Comparison of ENCODE assay signal across 8 mouse cellular contexts in genomic region chr19:3935896-3936850, GRCm38 (mm10). TPM values are rescaled to one million over a fixed set of nuclear protein-coding genes. Genes with fewer than 3 reads are reported as not detected.
DNase-seq lines count a peak whose midpoint lies in the region; ATAC-seq and TF ChIP-seq lines count a peak whose summit lies in the region.

No protein-coding gene starts in this region.

- ATAC-seq in common myeloid progenitor, adult 5-6 weeks (replicated peaks; ENCODE audit: low read depth, poor library complexity, severe bottlenecking) = peak; percentile 65
- peak; percentile 26 for ATAC-seq in lung, embryonic 14.5 days (ENCODE audit: insufficient read depth)
- ATAC-seq in neural tube, embryonic 13.5 days (ENCODE audit: low read depth) = peak; percentile 37; the same call in 1 of the 2 replicates

- no peaks in the 10 kb centered on the region for H3K79me2 ChIP-seq in heart, adult 2 months (replicated peaks; ENCODE audit: control insufficient read depth, insufficient read depth, low read length)

- H3K4me1 ChIP-seq in testis, adult 2 months (ENCODE audit: control insufficient read depth, insufficient read depth, low read length) = peaks cover 5% of the 10 kb centered on the region
- H3K4me1 ChIP-seq in heart, adult 2 months (ENCODE audit: control insufficient read depth, insufficient read depth, low read length) = peaks cover 6% of the 10 kb centered on the region
- peaks cover 9% of the 10 kb centered on the region for H3K4me1 ChIP-seq in lung, embryonic 14.5 days (ENCODE audit: insufficient read depth)
- H3K4me1 ChIP-seq in neural tube, embryonic 13.5 days (replicated peaks) = peaks cover 16% of the 10 kb centered on the region

- H3K36me3 ChIP-seq in testis, adult 2 months (ENCODE audit: control insufficient read depth, insufficient read depth, low read length) = no peaks in the 10 kb centered on the region
- no peaks in the 10 kb centered on the region for H3K36me3 ChIP-seq in heart, adult 2 months (ENCODE audit: control insufficient read depth, insufficient read depth, low read length)
- no peaks in the 10 kb centered on the region for H3K36me3 ChIP-seq in lung, embryonic 14.5 days (ENCODE audit: insufficient read depth)
- H3K36me3 ChIP-seq in neural tube, embryonic 13.5 days = no peaks in the 10 kb centered on the region

- H3K27ac ChIP-seq in testis, adult 2 months (ENCODE audit: control insufficient read depth, insufficient read depth, low read depth, low read length) = no peak overlapping the region; the same call in 1 of the 2 replicates
- peak overlapping the region; percentile 76 for H3K27ac ChIP-seq in heart, adult 2 months
- H3K27ac ChIP-seq in lung, embryonic 14.5 days (ENCODE audit: low read depth) = no peak overlapping the region
- no peak overlapping the region for H3K27ac ChIP-seq in neural tube, embryonic 13.5 days (replicated peaks)

- WGBS in heart, adult 2 months = 11% methylated on average over 22 of the region's 22 CpGs
- WGBS in lung, embryonic 14.5 days = 9% methylated on average over 22 of the region's 22 CpGs
- 9% methylated on average over 22 of the region's 22 CpGs for WGBS in neural tube, embryonic 13.5 days

- H3K27me3 ChIP-seq in testis, adult 2 months (ENCODE audit: control insufficient read depth, insufficient read depth, low read length) = no peaks in the 10 kb centered on the region
- no peaks in the 10 kb centered on the region for H3K27me3 ChIP-seq in heart, adult 2 months (ENCODE audit: control insufficient read depth, insufficient read depth, low read length)
- H3K27me3 ChIP-seq in lung, embryonic 14.5 days (ENCODE audit: insufficient read depth, low read length) = no peaks in the 10 kb centered on the region
- H3K27me3 ChIP-seq in neural tube, embryonic 13.5 days = peaks cover 29% of the 10 kb centered on the region

- TF ChIP-seq POLR2A in testis, adult 2 months (IDR thresholded peaks at IDR 0.05; ENCODE audit: control insufficient read depth, low read depth, low read length) = no peak
- TF ChIP-seq POLR2A in heart, adult 2 months (IDR thresholded peaks at IDR 0.05; ENCODE audit: insufficient read depth, low read depth, low read length) = peak; percentile 55

- H3K4me3 ChIP-seq in testis, adult 2 months (ENCODE audit: control insufficient read depth, low read depth, low read length) = peak overlapping the region; percentile 65
- H3K4me3 ChIP-seq in heart, adult 2 months = peak overlapping the region; percentile 70
- H3K4me3 ChIP-seq in lung, embryonic 14.5 days (ENCODE audit: low read depth, low read length) = peak overlapping the region; percentile 50
- peak overlapping the region; percentile 41 for H3K4me3 ChIP-seq in neural tube, embryonic 13.5 days

- intact Hi-C loops in heart, adult 2 months (cut with DNase I) = no loop called here

- no peaks in the 10 kb centered on the region for H3K9me3 ChIP-seq in lung, embryonic 14.5 days (ENCODE audit: low read depth, low read length)
- H3K9me3 ChIP-seq in neural tube, embryonic 13.5 days = no peaks in the 10 kb centered on the region

- H3K4me2 ChIP-seq in lung, embryonic 14.5 days = peak overlapping the region; percentile 94
- H3K4me2 ChIP-seq in neural tube, embryonic 13.5 days = peak overlapping the region; percentile 75

- peak; percentile 76; the same call in 1 of the 2 replicates for TF ChIP-seq EP300 in heart, adult 2 months (IDR thresholded peaks at IDR 0.05; ENCODE audit: insufficient read depth, low read depth, low read length)

- H3K9ac ChIP-seq in heart, adult 2 months (ENCODE audit: low read depth, low read length) = peak overlapping the region; percentile 69
- peak overlapping the region; percentile 58 for H3K9ac ChIP-seq in lung, embryonic 14.5 days
- peak overlapping the region; percentile 67 for H3K9ac ChIP-seq in neural tube, embryonic 13.5 days

- DNase-seq in testis, postnatal 14 days (ENCODE audit: low spot score) = no peak
- peak; percentile 77 to 85 for DNase-seq in heart, adult 2 months
- DNase-seq in kidney, adult 11 months = peak; percentile 69
- peak; percentile 64 for DNase-seq in lung, embryonic 14.5 days
- DNase-seq in frontal cortex, postnatal 36 days (ENCODE audit: low spot score in 2 of 2) = no peak

- no peak for TF ChIP-seq CTCF in testis, adult 2 months (IDR thresholded peaks at IDR 0.05; ENCODE audit: control insufficient read depth, insufficient read depth, insufficient replicate concordance, low read depth, low read length)
- TF ChIP-seq CTCF in heart, adult 2 months (IDR thresholded peaks at IDR 0.05) = no peak
- TF ChIP-seq CTCF in lung, embryonic 14.5 days (IDR thresholded peaks at IDR 0.05; ENCODE audit: low read depth) = no peak

RNA-seq across cellular contexts. Expression of gene Unc93b1, which starts 1.2 kb away (rescaled TPM):
- polyA plus RNA-seq in testis, adult 2 months (2012; rRNA removed) = 6.6 and 8.0 TPM in 2 replicates
- total RNA-seq in common myeloid progenitor, adult 5-6 weeks (2017) = 83.0 and 99.7 TPM in 2 replicates
- total RNA-seq in heart, adult 2 months (2021) = 10 to 100 TPM; 17.5 to 18.3 TPM
- polyA plus RNA-seq in heart, adult 2 months (2012; rRNA removed) = 38.1 and 45.5 TPM in 2 replicates
- polyA plus RNA-seq in lung, embryonic 14.5 days (2014; fragmentation: Nextera tagmentation; extraction: Ambion mirVana) = 13.3 and 14.8 TPM in 2 replicates
- polyA plus RNA-seq in neural tube, embryonic 13.5 days (2015; fragmentation: Nextera tagmentation; extraction: Ambion mirVana) = 11.8 and 13.5 TPM in 2 replicates

RNA-seq across cellular contexts. Expression of gene Aldh3b1, which starts 6.6 kb away (rescaled TPM):
- 48.2 and 52.4 TPM in 2 replicates for polyA plus RNA-seq in testis, adult 2 months (2012; rRNA removed)
- total RNA-seq in common myeloid progenitor, adult 5-6 weeks (2017) = 1.6 and 3.2 TPM in 2 replicates
- total RNA-seq in heart, adult 2 months (2021) = 1 to 10 TPM; 1.6 to 1.7 TPM
- 3.1 and 4.8 TPM in 2 replicates for polyA plus RNA-seq in heart, adult 2 months (2012; rRNA removed)
- polyA plus RNA-seq in lung, embryonic 14.5 days (2014; fragmentation: Nextera tagmentation; extraction: Ambion mirVana) = 3.0 and 3.6 TPM in 2 replicates
- polyA plus RNA-seq in neural tube, embryonic 13.5 days (2015; fragmentation: Nextera tagmentation; extraction: Ambion mirVana) = 1.9 and 2.2 TPM in 2 replicates

RNA-seq across cellular contexts. Expression of gene Aldh3b3, which starts 22.3 kb away (rescaled TPM):
- 2.9 and 3.2 TPM in 2 replicates for polyA plus RNA-seq in testis, adult 2 months (2012; rRNA removed)
- total RNA-seq in common myeloid progenitor, adult 5-6 weeks (2017) = 0.41 TPM in 1 of 2 replicates, not detected in the other
- under 1 TPM; 0.39 to 0.61 TPM for total RNA-seq in heart, adult 2 months (2021)
- 2.8 and 5.4 TPM in 2 replicates for polyA plus RNA-seq in heart, adult 2 months (2012; rRNA removed)
- polyA plus RNA-seq in lung, embryonic 14.5 days (2014; fragmentation: Nextera tagmentation; extraction: Ambion mirVana) = not detected in 2 replicates
- polyA plus RNA-seq in neural tube, embryonic 13.5 days (2015; fragmentation: Nextera tagmentation; extraction: Ambion mirVana) = not detected in 2 replicates

RNA-seq across cellular contexts. Expression of gene Ndufs8, which starts 23.6 kb away (rescaled TPM):
- 69.9 and 91.3 TPM in 2 replicates for polyA plus RNA-seq in testis, adult 2 months (2012; rRNA removed)
- 79.4 and 83.5 TPM in 2 replicates for total RNA-seq in common myeloid progenitor, adult 5-6 weeks (2017)
- 100 to 1,000 TPM; 438 to 511 TPM for total RNA-seq in heart, adult 2 months (2021)
- 761 and 809 TPM in 2 replicates for polyA plus RNA-seq in heart, adult 2 months (2012; rRNA removed)
- 326 and 335 TPM in 2 replicates for polyA plus RNA-seq in lung, embryonic 14.5 days (2014; fragmentation: Nextera tagmentation; extraction: Ambion mirVana)
- polyA plus RNA-seq in neural tube, embryonic 13.5 days (2015; fragmentation: Nextera tagmentation; extraction: Ambion mirVana) = 286 and 302 TPM in 2 replicates

RNA-seq across cellular contexts. Expression of gene Tcirg1, which starts 29.2 kb away (rescaled TPM):
- 11.2 and 11.4 TPM in 2 replicates for polyA plus RNA-seq in testis, adult 2 months (2012; rRNA removed)
- 37.0 and 49.2 TPM in 2 replicates for total RNA-seq in common myeloid progenitor, adult 5-6 weeks (2017)
- 10 to 100 TPM in 1 of 2 experiments, 1 to 10 TPM in 1; 7.4 to 12.4 TPM for total RNA-seq in heart, adult 2 months (2021)
- 47.7 and 50.5 TPM in 2 replicates for polyA plus RNA-seq in heart, adult 2 months (2012; rRNA removed)
- polyA plus RNA-seq in lung, embryonic 14.5 days (2014; fragmentation: Nextera tagmentation; extraction: Ambion mirVana) = 31.7 and 36.0 TPM in 2 replicates
- 18.4 and 18.9 TPM in 2 replicates for polyA plus RNA-seq in neural tube, embryonic 13.5 days (2015; fragmentation: Nextera tagmentation; extraction: Ambion mirVana)

Comparison
In these comparisons a context has a peak if more than half of its experiments do, and no peak if none do; other contexts are left out.
1. DNase-seq: peak in heart, adult 2 months (2 of 2), kidney, adult 11 months (single experiment) and lung, embryonic 14.5 days (single experiment); none in testis, postnatal 14 days (single experiment) and frontal cortex, postnatal 36 days (0 of 2).
2. Peak in every context shown above with its lines, with median percentiles within 50 percentile points of each other: H3K4me3 ChIP-seq, ATAC-seq and H3K9ac ChIP-seq.